Mouse (Mus musculus) spleen, postnatal 14 days (tissue): ENCODE results near the gene Tmem94.

ENCODE experiments used
- DNase-seq, 2 experiments: peaks; one replicate each; pipeline ENCODE4 v3.0.0; 2021 to 2022; ENCODE audit warnings: low spot score in 2 of 2

The Tmem94 gene

GRCm38 (mm10) chr11:115830550-115831325 is 65.5 kb downstream of the Tmem94 start:
- no peak for DNase-seq

GRCm38 (mm10) chr11:115831518-115831917 is 66.3 kb downstream of the Tmem94 start:
- DNase-seq, result no peak

- DNase-seq, result no peak
Observed at GRCm38 (mm10) chr11:115832064-115832463, 66.8 kb downstream of the Tmem94 start.

- no peak for DNase-seq
Observed at GRCm38 (mm10) chr11:115832523-115832922, 67.3 kb downstream of the Tmem94 start.

- DNase-seq, result no peak
Observed at GRCm38 (mm10) chr11:115833021-115833513, 67.8 kb downstream of the Tmem94 start.

- DNase-seq, result no peak
Observed at GRCm38 (mm10) chr11:115834033-115834432, 68.8 kb downstream of the Tmem94 start.

GRCm38 (mm10) chr11:115836656-115837395 is 71.6 kb downstream of the Tmem94 start:
- no peak for DNase-seq

GRCm38 (mm10) chr11:115837606-115838345 is 72.5 kb downstream of the Tmem94 start:
- DNase-seq, result no peak

- no peak for DNase-seq
Observed at GRCm38 (mm10) chr11:115838895-115839311, 73.7 kb downstream of the Tmem94 start.

- no peak for DNase-seq
Observed at GRCm38 (mm10) chr11:115839732-115840131, 74.5 kb downstream of the Tmem94 start.

GRCm38 (mm10) chr11:115841044-115841443 is 75.8 kb downstream of the Tmem94 start:
- DNase-seq, result no peak

GRCm38 (mm10) chr11:115841961-115842550 is 76.8 kb downstream of the Tmem94 start:
- no peak for DNase-seq

GRCm38 (mm10) chr11:115843141-115843890 is 78.1 kb downstream of the Tmem94 start:
- no peak for DNase-seq

GRCm38 (mm10) chr11:115843891-115844239 is 78.6 kb downstream of the Tmem94 start:
- DNase-seq, result no peak

- DNase-seq, result no peak
Observed at GRCm38 (mm10) chr11:115844240-115844639, 79.0 kb downstream of the Tmem94 start.

GRCm38 (mm10) chr11:115845819-115846218 is 80.6 kb downstream of the Tmem94 start:
- DNase-seq, result no peak
